Mouse (Mus musculus) MEL (cell line): Measurements from ENCODE around the gene Cbr3.

ENCODE experiments used
- CHD2 ChIP-seq: IDR thresholded peaks from 2 replicates; pipeline ENCODE4 v1.6.1; 2011; ENCODE audit warnings: low read length, improper control_type of control experiment
- CTCF ChIP-seq, 3 experiments: IDR thresholded peaks in 2 of 3; conservative IDR thresholded peaks in 1 of 3; 2 replicates each; pipeline ENCODE4 v1.5.1; 2011 to 2012; ENCODE audit warnings: low read length in 3 of 3, low read depth in 2 of 3, mild to moderate bottlenecking in 2 of 3, improper control_type of control experiment in 1 of 3, inconsistent platforms in 1 of 3, mixed read lengths in 1 of 3, moderate library complexity in 1 of 3; ENCODE audit not compliant: control insufficient read depth in 1 of 3, insufficient read depth in 1 of 3, poor library complexity in 1 of 3, severe bottlenecking in 1 of 3
- E2F4 ChIP-seq: IDR thresholded peaks from 2 replicates; pipeline ENCODE4 v1.6.1; 2011; ENCODE audit warnings: low read depth, low read length, improper control_type of control experiment, borderline replicate concordance
- POLR2A ChIP-seq, 2 experiments: IDR thresholded peaks; 2 replicates each; pipeline ENCODE4 v1.6.1; 2011 to 2012; ENCODE audit warnings: low read length in 2 of 2, mild to moderate bottlenecking in 2 of 2, control low read depth in 1 of 2, improper control_type of control experiment in 1 of 2, low read depth in 1 of 2, moderate library complexity in 1 of 2; ENCODE audit not compliant: control insufficient read depth in 1 of 2, insufficient read depth in 1 of 2, poor library complexity in 1 of 2
- RCOR1 ChIP-seq: IDR thresholded peaks from 2 replicates; pipeline ENCODE4 v1.6.1; 2012; ENCODE audit warnings: low read depth, mild to moderate bottlenecking, inconsistent platforms, low read length, improper control_type of control experiment
- TAL1 ChIP-seq: IDR thresholded peaks from 2 replicates; pipeline ENCODE4 v1.6.1; 2012; ENCODE audit warnings: mild to moderate bottlenecking, inconsistent platforms, low read length, moderate library complexity, mixed read lengths

GRCm38 (mm10) chr16:93739251-93739650 is 56.2 kb downstream of the Cbr3 start:
- TF ChIP-seq POLR2A (IDR thresholded peaks at IDR 0.05; ENCODE audit: control insufficient read depth in 1 of 2, insufficient read depth in 1 of 2, low read depth in 1 of 2, low read length in 2 of 2, poor library complexity in 1 of 2) (no peak), CHD2 (no peak), RCOR1 (no peak), CTCF (IDR thresholded peaks at IDR 0.05 in 2 of 3, conservative IDR thresholded peaks at IDR 0.05 in 1 of 3; ENCODE audit: control insufficient read depth in 1 of 3, insufficient read depth in 1 of 3, low read depth in 2 of 3, low read length in 3 of 3, poor library complexity in 1 of 3, severe bottlenecking in 1 of 3) (no peak), E2F4 (no peak), TAL1 (no peak)
